Mouse (Mus musculus) G1E (cell line): ENCODE measurements at regions not wholly inside any gene's neighbourhood (a gene's known extent, or its start where the extent isn't known, plus 50 kb on each side); places are given as distances from the start of the nearest gene placed in this dataset.

Source experiments
- CTCF ChIP-seq: IDR thresholded peaks from 2 replicates; pipeline ENCODE4 v1.5.1; 2012; ENCODE audit warnings: low read depth, low read length, inconsistent platforms, mixed read lengths
- GATA1 ChIP-seq: IDR thresholded peaks from 2 replicates; pipeline ENCODE4 v1.6.1; 2012; ENCODE audit warnings: borderline replicate concordance, low read length, inconsistent platforms, mixed read lengths
- POLR2AphosphoS5 ChIP-seq: IDR thresholded peaks from 2 replicates; pipeline ENCODE4 v1.6.1; 2012; ENCODE audit warnings: low read depth, low read length, inconsistent platforms; ENCODE audit not compliant: insufficient replicate concordance

GRCm38 (mm10) chr12:97957201-97957600, 302.1 kb downstream of the Galc start:
- no peak for TF ChIP-seq GATA1
- no peak for TF ChIP-seq CTCF
- no peak for TF ChIP-seq POLR2AphosphoS5
